Mouse (Mus musculus): Measurements from ENCODE around the gene Asap2. TPM values are rescaled to one million over a fixed set of nuclear protein-coding genes. Genes with fewer than 3 reads are reported as not detected.
A peak's percentile ranks its signal among the peaks of the same experiment; 100 is the strongest.

Gene Asap2
- polyA plus RNA-seq, 1 experiment from 2014 or later = 17.4 TPM

GRCm38 (mm10) chr12:21146826-21147225 lies 156.6 kb downstream of the Asap2 start:
- Histone ChIP-seq H3K4me3 (replicated peaks) (no peak overlapping the region), H3K27me3 (no peaks in the 10 kb centered on the region), H3K27ac (no peak overlapping the region), H3K9ac (replicated peaks) (no peak overlapping the region), H3K36me3 (peaks cover 14% of the 10 kb centered on the region; the same call in 1 of the 2 replicates), H3K4me2 (no peak overlapping the region), H3K9me3 (no peaks in the 10 kb centered on the region), H3K4me1 (replicated peaks) (peaks cover 27% of the 10 kb centered on the region)
- 46% methylated on average over 4 of the region's 4 CpGs for WGBS
- no peak for ATAC-seq (ENCODE audit: insufficient number of reproducible peaks, insufficient read depth, low FRiP score, low TSS enrichment, low read depth)

GRCm38 (mm10) chr12:21153279-21153707 lies 163.0 kb downstream of the Asap2 start:
- H3K27ac ChIP-seq = no peak overlapping the region
- no peak overlapping the region for H3K4me3 ChIP-seq (replicated peaks)
- peaks cover 20% of the 10 kb centered on the region for H3K4me1 ChIP-seq (replicated peaks)
- no peaks in the 10 kb centered on the region for H3K36me3 ChIP-seq
- no peak overlapping the region for H3K4me2 ChIP-seq
- H3K27me3 ChIP-seq = no peaks in the 10 kb centered on the region
- WGBS = 80% methylated on average over 8 of the region's 8 CpGs
- H3K9ac ChIP-seq (replicated peaks) = no peak overlapping the region
- H3K9me3 ChIP-seq = no peaks in the 10 kb centered on the region
- no peak for ATAC-seq (ENCODE audit: insufficient number of reproducible peaks, insufficient read depth, low FRiP score, low TSS enrichment, low read depth)

DNA sequence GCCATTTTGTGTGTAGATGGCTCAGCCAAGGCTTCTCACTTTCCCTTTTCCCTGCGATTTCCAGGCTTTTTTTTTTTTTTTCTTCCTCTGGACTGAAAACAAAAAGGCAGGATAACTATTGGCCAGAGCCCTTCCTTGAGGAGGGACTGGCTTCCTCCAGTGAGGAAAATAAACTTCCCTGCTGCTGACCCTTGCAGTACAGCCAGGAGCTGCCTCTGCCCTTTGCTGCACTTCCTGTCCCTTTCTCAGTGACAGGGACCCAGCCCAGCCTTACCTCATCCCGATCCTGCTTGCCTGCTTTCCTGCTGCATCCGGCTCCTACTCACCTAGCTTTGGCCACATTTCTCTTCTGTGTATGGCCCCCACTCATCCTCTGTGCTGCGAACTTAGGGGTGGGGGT lies 164.8 kb downstream of the Asap2 start:
- Histone ChIP-seq H3K9ac (replicated peaks) (no peak overlapping the region), H3K4me1 (replicated peaks) (peaks cover 28% of the 10 kb centered on the region), H3K27ac (no peak overlapping the region), H3K4me3 (replicated peaks) (no peak overlapping the region), H3K36me3 (no peaks in the 10 kb centered on the region), H3K27me3 (no peaks in the 10 kb centered on the region), H3K4me2 (no peak overlapping the region), H3K9me3 (no peaks in the 10 kb centered on the region)
- no peak for ATAC-seq (ENCODE audit: insufficient number of reproducible peaks, insufficient read depth, low FRiP score, low TSS enrichment, low read depth)
- 67% methylated on average over 4 of the region's 4 CpGs for WGBS

GRCm38 (mm10) chr12:21159304-21159703 lies 169.0 kb downstream of the Asap2 start:
- H3K36me3 ChIP-seq = 0 out of 2 replicates have a peak, but pooled peaks cover 3% of the 10 kb centered on the region
- no peaks in the 10 kb centered on the region for H3K27me3 ChIP-seq
- ATAC-seq (ENCODE audit: insufficient number of reproducible peaks, insufficient read depth, low FRiP score, low TSS enrichment, low read depth) = no peak
- no peak overlapping the region for H3K9ac ChIP-seq (replicated peaks)
- WGBS = 73% methylated on average over 7 of the region's 7 CpGs
- H3K4me1 ChIP-seq (replicated peaks) = peaks cover 42% of the 10 kb centered on the region
- H3K9me3 ChIP-seq = no peaks in the 10 kb centered on the region
- H3K27ac ChIP-seq = no peak overlapping the region
- H3K4me3 ChIP-seq (replicated peaks) = no peak overlapping the region
- H3K4me2 ChIP-seq = no peak overlapping the region

DNA sequence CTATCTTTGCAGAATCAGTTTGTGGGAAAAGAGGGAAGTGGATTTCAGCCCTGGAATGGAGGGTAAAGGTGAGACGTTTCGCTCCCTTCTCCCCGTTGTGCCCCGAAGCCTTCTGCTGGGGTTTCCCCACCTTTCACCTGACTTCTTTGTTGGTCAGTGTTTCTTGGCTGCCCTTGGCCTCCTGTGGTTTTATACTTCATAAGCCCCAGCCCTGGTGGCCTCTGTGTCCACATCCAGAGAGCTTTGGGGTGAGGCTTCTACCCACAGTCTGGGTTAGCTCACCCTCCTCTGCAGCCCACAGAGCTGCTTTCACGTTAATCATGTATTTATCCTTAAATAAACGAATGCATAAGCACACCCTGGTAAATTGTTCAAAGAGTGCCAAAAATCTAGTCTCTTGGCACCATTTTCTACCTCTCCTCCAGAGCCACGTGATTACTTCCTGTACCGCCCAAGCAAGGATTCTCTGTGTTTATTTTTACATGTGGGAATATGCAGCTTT lies 170.1 kb downstream of the Asap2 start:
- Histone ChIP-seq H3K27ac (no peak overlapping the region), H3K27me3 (no peaks in the 10 kb centered on the region), H3K4me2 (no peak overlapping the region), H3K36me3 (0 out of 2 replicates have a peak, but pooled peaks cover 3% of the 10 kb centered on the region), H3K4me3 (replicated peaks) (no peak overlapping the region), H3K4me1 (replicated peaks) (peaks cover 48% of the 10 kb centered on the region), H3K9me3 (no peaks in the 10 kb centered on the region), H3K9ac (replicated peaks) (no peak overlapping the region)
- no peak for ATAC-seq (ENCODE audit: insufficient number of reproducible peaks, insufficient read depth, low FRiP score, low TSS enrichment, low read depth)
- 77% methylated on average over 8 of the region's 8 CpGs for WGBS

GRCm38 (mm10) chr12:21161841-21162240 lies 171.6 kb downstream of the Asap2 start:
- no peaks in the 10 kb centered on the region for H3K9me3 ChIP-seq
- WGBS = 84% methylated on average over 4 of the region's 4 CpGs
- H3K4me1 ChIP-seq (replicated peaks) = peaks cover 56% of the 10 kb centered on the region
- ATAC-seq (ENCODE audit: insufficient number of reproducible peaks, insufficient read depth, low FRiP score, low TSS enrichment, low read depth) = no peak
- H3K27ac ChIP-seq = no peak overlapping the region
- H3K4me2 ChIP-seq = no peak overlapping the region
- H3K4me3 ChIP-seq (replicated peaks) = no peak overlapping the region
- 0 out of 2 replicates have a peak, but pooled peaks cover 3% of the 10 kb centered on the region for H3K36me3 ChIP-seq
- no peak overlapping the region for H3K9ac ChIP-seq (replicated peaks)
- no peaks in the 10 kb centered on the region for H3K27me3 ChIP-seq

DNA sequence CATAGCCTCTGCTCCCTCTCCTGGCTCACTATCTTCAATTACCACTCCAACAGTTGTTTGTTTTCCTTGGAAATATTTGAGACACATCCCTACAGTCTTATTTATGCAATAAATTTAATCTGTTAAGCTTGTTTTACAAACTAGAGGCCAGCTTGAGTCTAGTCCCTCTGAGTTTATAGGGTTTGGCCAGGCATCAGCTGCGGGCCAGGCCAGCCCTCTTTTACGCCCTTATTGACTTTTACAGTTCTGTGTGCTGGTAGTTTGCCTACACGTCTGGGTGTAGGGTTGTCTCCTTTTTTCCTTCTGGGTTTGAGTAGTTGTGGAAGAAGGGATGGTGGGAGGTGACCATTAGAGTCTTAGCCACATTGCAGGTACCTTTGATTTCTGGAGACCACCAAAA lies 173.4 kb downstream of the Asap2 start:
- WGBS = 21% methylated on average over 3 of the region's 3 CpGs
- peak overlapping the region; percentile 54 for H3K27ac ChIP-seq
- H3K4me1 ChIP-seq (replicated peaks) = peaks cover 65% of the 10 kb centered on the region
- H3K9ac ChIP-seq (replicated peaks) = no peak overlapping the region
- ATAC-seq (ENCODE audit: insufficient number of reproducible peaks, insufficient read depth, low FRiP score, low TSS enrichment, low read depth) = no peak
- peaks cover 10% of the 10 kb centered on the region for H3K36me3 ChIP-seq
- H3K4me3 ChIP-seq (replicated peaks) = no peak overlapping the region
- no peaks in the 10 kb centered on the region for H3K9me3 ChIP-seq
- H3K4me2 ChIP-seq = no peak overlapping the region
- H3K27me3 ChIP-seq = no peaks in the 10 kb centered on the region

- Histone ChIP-seq H3K4me3 (replicated peaks) (no peak overlapping the region), H3K4me1 (replicated peaks) (peaks cover 60% of the 10 kb centered on the region), H3K9ac (replicated peaks) (no peak overlapping the region), H3K36me3 (peaks cover 16% of the 10 kb centered on the region), H3K4me2 (no peak overlapping the region), H3K27me3 (no peaks in the 10 kb centered on the region), H3K9me3 (no peaks in the 10 kb centered on the region), H3K27ac (peak overlapping the region; percentile 54; the same call in 1 of the 2 replicates)
- WGBS = 30% methylated on average over 8 of the region's 8 CpGs
- no peak for ATAC-seq (ENCODE audit: insufficient number of reproducible peaks, insufficient read depth, low FRiP score, low TSS enrichment, low read depth)
These were observed 174.0 kb downstream of the Asap2 start for GRCm38 (mm10) chr12:21164251-21164650.

DNA sequence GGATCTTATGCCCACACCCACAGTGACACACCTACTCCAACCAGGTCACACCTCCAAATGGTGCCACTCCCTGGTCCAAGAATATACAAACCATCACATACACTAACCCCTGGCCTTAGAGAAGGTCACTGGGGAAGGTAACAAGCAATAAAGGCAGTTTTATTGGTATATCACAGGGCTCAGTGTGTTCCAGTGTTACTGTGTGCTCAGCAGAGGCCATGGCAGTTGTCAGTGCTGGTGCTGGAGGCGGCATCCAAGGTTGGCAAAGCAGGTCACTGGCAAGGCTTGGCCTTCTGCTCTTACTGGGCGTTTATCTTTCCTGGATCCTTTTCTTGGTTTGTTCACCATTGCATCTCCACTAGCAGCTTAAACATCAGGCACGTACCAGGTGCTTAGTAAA lies 174.9 kb downstream of the Asap2 start:
- Histone ChIP-seq H3K4me1 (replicated peaks) (peaks cover 51% of the 10 kb centered on the region), H3K4me2 (no peak overlapping the region), H3K27me3 (no peaks in the 10 kb centered on the region), H3K27ac (no peak overlapping the region), H3K9me3 (no peaks in the 10 kb centered on the region), H3K36me3 (peaks cover 25% of the 10 kb centered on the region), H3K9ac (replicated peaks) (no peak overlapping the region), H3K4me3 (replicated peaks) (no peak overlapping the region)
- no peak for ATAC-seq (ENCODE audit: insufficient number of reproducible peaks, insufficient read depth, low FRiP score, low TSS enrichment, low read depth)
- 71% methylated on average over 3 of the region's 3 CpGs for WGBS

- 44% methylated on average over 7 of the region's 7 CpGs for WGBS
- Histone ChIP-seq H3K4me2 (no peak overlapping the region), H3K4me1 (replicated peaks) (peaks cover 48% of the 10 kb centered on the region), H3K4me3 (replicated peaks) (no peak overlapping the region), H3K27ac (no peak overlapping the region), H3K9me3 (no peaks in the 10 kb centered on the region), H3K9ac (replicated peaks) (no peak overlapping the region), H3K36me3 (peaks cover 31% of the 10 kb centered on the region), H3K27me3 (no peaks in the 10 kb centered on the region)
- ATAC-seq (ENCODE audit: insufficient number of reproducible peaks, insufficient read depth, low FRiP score, low TSS enrichment, low read depth) = no peak
These were observed 175.7 kb downstream of the Asap2 start for GRCm38 (mm10) chr12:21165891-21166342.

- Histone ChIP-seq H3K9me3 (no peaks in the 10 kb centered on the region), H3K36me3 (peaks cover 39% of the 10 kb centered on the region), H3K4me1 (replicated peaks) (peaks cover 48% of the 10 kb centered on the region), H3K27ac (no peak overlapping the region), H3K4me2 (no peak overlapping the region), H3K27me3 (no peaks in the 10 kb centered on the region), H3K9ac (replicated peaks) (no peak overlapping the region), H3K4me3 (replicated peaks) (no peak overlapping the region)
- no peak for ATAC-seq (ENCODE audit: insufficient number of reproducible peaks, insufficient read depth, low FRiP score, low TSS enrichment, low read depth)
- WGBS = 12% methylated on average over 6 of the region's 6 CpGs
These were observed 176.8 kb downstream of the Asap2 start for GRCm38 (mm10) chr12:21166884-21167575.

DNA sequence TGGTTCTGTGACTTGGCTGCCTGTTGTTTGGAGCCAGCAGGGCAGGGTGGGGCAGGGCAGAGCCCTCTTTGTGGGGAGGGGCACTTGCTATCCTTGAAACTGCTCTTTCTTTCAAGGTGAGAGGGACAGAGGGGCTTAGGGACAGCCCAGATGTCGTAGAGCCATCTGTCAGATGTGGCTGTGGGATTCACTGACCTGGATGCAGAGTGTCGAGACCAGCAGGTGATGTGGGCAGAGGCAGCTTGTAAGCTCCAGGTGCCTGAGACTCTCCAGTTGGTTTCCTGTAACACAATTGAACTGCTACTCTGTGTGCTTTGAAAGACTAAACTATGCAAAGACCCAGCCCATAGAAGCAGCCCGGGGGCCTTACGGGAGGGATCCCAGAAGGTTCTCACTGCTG lies 177.5 kb downstream of the Asap2 start:
- no peak overlapping the region for H3K4me2 ChIP-seq
- H3K27ac ChIP-seq = no peak overlapping the region
- no peaks in the 10 kb centered on the region for H3K27me3 ChIP-seq
- H3K4me1 ChIP-seq (replicated peaks) = peaks cover 48% of the 10 kb centered on the region
- no peaks in the 10 kb centered on the region for H3K9me3 ChIP-seq
- H3K4me3 ChIP-seq (replicated peaks) = no peak overlapping the region
- WGBS = 76% methylated on average over 4 of the region's 4 CpGs
- peaks cover 41% of the 10 kb centered on the region for H3K36me3 ChIP-seq
- H3K9ac ChIP-seq (replicated peaks) = no peak overlapping the region
- ATAC-seq (ENCODE audit: insufficient number of reproducible peaks, insufficient read depth, low FRiP score, low TSS enrichment, low read depth) = no peak
